ENCODE assay signal across 26 mouse cellular contexts in the genomic region with DNA sequence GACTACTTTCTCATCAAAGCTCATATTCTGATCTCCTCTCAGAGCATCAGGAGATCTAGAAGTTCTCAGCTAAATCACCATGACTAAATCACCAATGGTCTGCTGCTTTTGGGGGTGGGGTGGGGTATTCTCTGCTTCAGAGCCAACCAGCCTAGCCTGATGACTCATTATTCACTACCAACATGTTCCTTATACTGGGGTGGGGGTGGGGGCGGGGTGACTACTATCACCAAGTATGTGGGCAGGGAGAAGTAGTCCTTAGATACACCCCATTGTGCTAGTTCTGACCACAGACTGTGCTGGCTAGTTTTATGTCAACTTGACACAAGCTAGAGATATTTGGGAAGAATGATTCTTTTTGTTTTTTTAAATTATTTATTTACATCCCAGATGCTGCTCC.
"Had no signal": no experiment of that assay in that cellular context is flagged by ENCODE, and none has a peak within 500 bp of the region (broad histone marks: within the 10 kb centered on the region; RNA-seq: fewer than 3 reads in every experiment).

No protein-coding gene starts in this region.

- H3K27me3 ChIP-seq: embryonic facial prominence, embryonic 12.5 days; embryonic facial prominence, embryonic 13.5 days; embryonic facial prominence, embryonic 15.5 days; forebrain, embryonic 12.5 days; forebrain, embryonic 13.5 days; forebrain, embryonic 15.5 days had no signal

- ATAC-seq: forebrain, embryonic 13.5 days; forebrain, embryonic 14.5 days; forebrain, embryonic 15.5 days; forebrain, embryonic 16.5 days; forebrain, postnatal 0 days had no signal

- H3K27ac ChIP-seq: embryonic facial prominence, embryonic 10.5 days; embryonic facial prominence, embryonic 12.5 days; embryonic facial prominence, embryonic 13.5 days; embryonic facial prominence, embryonic 15.5 days; forebrain, embryonic 10.5 days; forebrain, embryonic 12.5 days; forebrain, embryonic 13.5 days; forebrain, embryonic 15.5 days; gastrocnemius, adult 2 months; heart, adult 2 months had no signal

- H3K4me1 ChIP-seq: embryonic facial prominence, embryonic 12.5 days; embryonic facial prominence, embryonic 13.5 days; embryonic facial prominence, embryonic 15.5 days; forebrain, embryonic 12.5 days; forebrain, embryonic 13.5 days; forebrain, embryonic 15.5 days had no signal

- H3K36me3 ChIP-seq: embryonic facial prominence, embryonic 10.5 days; embryonic facial prominence, embryonic 12.5 days; embryonic facial prominence, embryonic 13.5 days; embryonic facial prominence, embryonic 15.5 days; forebrain, embryonic 10.5 days; forebrain, embryonic 12.5 days; forebrain, embryonic 15.5 days had no signal

- H3K4me3 ChIP-seq: embryonic facial prominence, embryonic 10.5 days; embryonic facial prominence, embryonic 12.5 days; embryonic facial prominence, embryonic 13.5 days; embryonic facial prominence, embryonic 15.5 days; erythroblast, embryonic 14.5 days; forebrain, embryonic 10.5 days; forebrain, embryonic 12.5 days; forebrain, embryonic 13.5 days; forebrain, embryonic 15.5 days; gastrocnemius, adult 2 months; heart, adult 2 months had no signal

- DNase-seq: cerebellum, adult 9-11 months; cerebellum, postnatal 10 days; cerebellum, postnatal 14 days; cerebellum, postnatal 25 days; cerebellum, postnatal 36 days; embryo, embryonic 11 days; forebrain, postnatal 0 days; gastrocnemius, adult 2 months; gastrocnemius, postnatal 10 days; gastrocnemius, postnatal 14 days; gastrocnemius, postnatal 25 days; gastrocnemius, postnatal 36 days; heart, adult 11 months; heart, adult 18-20 months; heart, adult 2 months had no signal

- H3K9ac ChIP-seq: embryonic facial prominence, embryonic 12.5 days; embryonic facial prominence, embryonic 13.5 days; embryonic facial prominence, embryonic 15.5 days; forebrain, embryonic 12.5 days; forebrain, embryonic 13.5 days; forebrain, embryonic 15.5 days; forebrain, postnatal 0 days had no signal

- H3K9me3 ChIP-seq: embryonic facial prominence, embryonic 10.5 days; embryonic facial prominence, embryonic 12.5 days; embryonic facial prominence, embryonic 13.5 days; embryonic facial prominence, embryonic 15.5 days; forebrain, embryonic 10.5 days; forebrain, embryonic 12.5 days; forebrain, embryonic 13.5 days; forebrain, embryonic 15.5 days had no signal

- H3K4me2 ChIP-seq: embryonic facial prominence, embryonic 12.5 days; embryonic facial prominence, embryonic 13.5 days; embryonic facial prominence, embryonic 15.5 days; forebrain, embryonic 12.5 days; forebrain, embryonic 13.5 days; forebrain, embryonic 15.5 days had no signal
